Mouse (Mus musculus): ENCODE measurements around the gene Tusc2. TPM values are rescaled to one million over a fixed set of nuclear protein-coding genes. Genes with fewer than 3 reads are reported as not detected.

The Tusc2 gene
- polyA plus RNA-seq, 1 experiment from 2014 or later, result 35.9 TPM

- WGBS (ENCODE audit: insufficient replicate concordance), result 85% methylated on average over 11 of the region's 11 CpGs
- H3K9ac ChIP-seq (replicated peaks), result no peak overlapping the region
- no peak for ATAC-seq
These were observed 30.3 kb downstream of the Tusc2 start for GRCm38 (mm10) chr9:107593101-107593976.

DNA sequence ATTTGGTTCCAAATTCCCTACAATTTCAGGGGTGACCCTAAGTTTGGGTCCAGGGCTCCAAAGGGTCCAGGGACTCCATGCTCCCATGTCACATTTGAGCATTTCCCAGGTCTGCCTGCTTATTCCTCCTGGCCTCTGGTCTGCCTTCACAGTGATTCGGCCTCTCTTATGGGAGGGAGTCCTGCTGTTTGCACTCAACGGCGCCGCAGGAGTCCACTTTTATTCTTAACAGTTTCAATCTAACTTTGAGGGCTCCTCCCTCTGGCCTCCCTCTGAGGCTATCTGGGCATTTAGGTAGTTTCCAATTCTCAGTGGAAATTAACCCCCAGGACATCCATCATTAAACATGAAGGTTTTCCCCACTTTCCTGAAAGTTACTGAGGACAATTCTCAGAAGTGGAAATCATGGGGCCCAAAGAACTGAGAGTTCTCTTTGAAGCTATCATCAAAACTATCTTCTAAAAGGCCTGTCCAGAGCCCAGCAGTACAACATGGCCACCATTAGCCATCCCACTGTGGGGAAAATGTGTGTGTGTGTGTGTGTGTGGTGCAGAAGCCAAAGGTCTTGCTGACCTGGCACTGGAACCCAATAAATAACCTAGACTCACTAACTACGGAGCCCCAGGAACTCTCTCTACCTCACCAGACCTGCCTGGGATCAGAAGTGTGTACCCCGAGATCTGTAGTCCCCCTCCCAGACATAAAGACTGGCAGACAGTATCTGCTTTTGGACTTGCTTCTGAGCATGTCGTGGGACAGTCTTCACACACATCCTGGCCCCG lies 31.4 kb downstream of the Tusc2 start:
- Histone ChIP-seq H3K4me3 (ENCODE audit: low read depth, low read length) (no peak overlapping the region), H3K4me1 (ENCODE audit: insufficient read depth) (peaks cover 15% of the 10 kb centered on the region), H3K9ac (replicated peaks) (no peak overlapping the region), H3K9me3 (ENCODE audit: low read length) (no peaks in the 10 kb centered on the region), H3K4me2 (ENCODE audit: low read depth, low read length) (no peak overlapping the region), H3K27ac (ENCODE audit: low read depth) (no peak overlapping the region), H3K36me3 (replicated peaks; ENCODE audit: insufficient read depth, low read length) (peaks cover 53% of the 10 kb centered on the region), H3K27me3 (ENCODE audit: insufficient read depth, low read length) (no peaks in the 10 kb centered on the region)
- ATAC-seq (no peak), DNase-seq (no peak)
- WGBS (ENCODE audit: insufficient replicate concordance), result 85% methylated on average over 8 of the region's 8 CpGs
- TF ChIP-seq EP300 (IDR thresholded peaks at IDR 0.05; ENCODE audit: low read depth) (no peak), CTCF (IDR thresholded peaks at IDR 0.05; ENCODE audit: low read depth) (no peak)

More at GRCm38 (mm10) chr9:107593101-107593976, 30.3 kb downstream of the Tusc2 start:
- Histone ChIP-seq H3K4me3 (ENCODE audit: low read depth, low read length) (no peak overlapping the region), H3K27me3 (ENCODE audit: insufficient read depth, low read length) (no peaks in the 10 kb centered on the region), H3K4me1 (ENCODE audit: insufficient read depth) (peaks cover 19% of the 10 kb centered on the region), H3K36me3 (replicated peaks; ENCODE audit: insufficient read depth, low read length) (peaks cover 53% of the 10 kb centered on the region), H3K4me2 (ENCODE audit: low read depth, low read length) (no peak overlapping the region), H3K9me3 (ENCODE audit: low read length) (no peaks in the 10 kb centered on the region), H3K27ac (ENCODE audit: low read depth) (no peak overlapping the region)
- DNase-seq, result no peak
- no peak for TF ChIP-seq EP300 (IDR thresholded peaks at IDR 0.05; ENCODE audit: low read depth)
- TF ChIP-seq CTCF (IDR thresholded peaks at IDR 0.05; ENCODE audit: low read depth), result no peak

DNA sequence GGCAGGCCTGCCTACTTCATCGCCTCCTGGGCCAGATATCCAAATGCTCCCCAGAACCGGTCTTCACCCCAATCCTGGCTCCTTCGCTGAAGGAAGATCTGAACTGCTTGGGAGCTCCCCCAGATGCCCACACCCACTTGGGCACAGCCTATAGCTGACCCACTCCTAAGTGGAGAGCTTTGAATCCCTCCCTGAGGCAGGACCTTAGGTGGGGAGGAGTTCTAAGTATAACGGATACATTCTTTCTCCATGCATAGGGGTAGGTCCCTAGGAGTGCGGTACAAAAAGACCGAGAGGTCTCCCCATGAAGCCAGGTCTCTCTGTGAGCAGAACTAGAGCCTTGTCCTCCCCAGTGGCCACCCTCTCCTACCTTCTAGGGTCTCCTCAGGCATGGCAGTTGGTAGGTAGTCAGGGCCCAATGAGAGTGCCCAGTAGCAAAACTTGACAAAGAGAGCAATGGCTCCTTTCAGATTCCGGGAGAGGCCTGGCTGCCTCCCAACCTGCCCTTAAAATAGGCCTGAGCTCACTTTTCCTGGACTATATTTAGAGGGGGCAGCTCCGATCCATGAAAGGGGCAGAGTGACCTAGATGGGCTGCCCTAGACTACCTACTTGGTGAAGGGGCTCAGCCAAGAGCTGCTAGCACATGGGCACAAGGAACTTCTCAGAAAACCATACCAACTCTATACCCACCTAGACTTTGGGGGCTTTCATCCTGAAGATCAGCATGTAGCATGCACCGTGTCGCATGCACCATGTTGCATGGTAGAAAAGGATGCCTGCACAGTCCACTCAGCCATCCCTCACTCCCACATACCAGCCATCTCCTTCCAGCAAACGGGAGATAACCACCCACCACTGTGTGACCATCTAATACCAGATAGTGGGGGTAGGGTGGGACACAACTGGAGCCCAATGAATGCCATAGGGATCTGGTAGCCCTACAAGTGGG lies 33.8 kb downstream of the Tusc2 start:
- Histone ChIP-seq H3K9me3 (ENCODE audit: low read length) (no peaks in the 10 kb centered on the region), H3K4me2 (ENCODE audit: low read depth, low read length) (no peak overlapping the region), H3K36me3 (replicated peaks; ENCODE audit: insufficient read depth, low read length) (peaks cover 30% of the 10 kb centered on the region), H3K27me3 (ENCODE audit: insufficient read depth, low read length) (no peaks in the 10 kb centered on the region), H3K4me1 (ENCODE audit: insufficient read depth) (peaks cover 6% of the 10 kb centered on the region), H3K9ac (replicated peaks) (no peak overlapping the region), H3K4me3 (ENCODE audit: low read depth, low read length) (no peak overlapping the region), H3K27ac (ENCODE audit: low read depth) (no peak overlapping the region)
- no peak for DNase-seq
- no peak for ATAC-seq
- no peak for TF ChIP-seq CTCF (IDR thresholded peaks at IDR 0.05; ENCODE audit: low read depth)
- TF ChIP-seq EP300 (IDR thresholded peaks at IDR 0.05; ENCODE audit: low read depth), result no peak
- 83% methylated on average over 11 of the region's 11 CpGs for WGBS (ENCODE audit: insufficient replicate concordance)

GRCm38 (mm10) chr9:107598385-107598784 lies 35.3 kb downstream of the Tusc2 start:
- Histone ChIP-seq H3K27me3 (ENCODE audit: insufficient read depth, low read length) (no peaks in the 10 kb centered on the region), H3K9me3 (ENCODE audit: low read length) (no peaks in the 10 kb centered on the region), H3K4me3 (ENCODE audit: low read depth, low read length) (no peak overlapping the region), H3K36me3 (replicated peaks; ENCODE audit: insufficient read depth, low read length) (peaks cover 15% of the 10 kb centered on the region), H3K9ac (replicated peaks) (no peak overlapping the region), H3K27ac (ENCODE audit: low read depth) (no peak overlapping the region), H3K4me1 (ENCODE audit: insufficient read depth) (peaks cover 12% of the 10 kb centered on the region), H3K4me2 (ENCODE audit: low read depth, low read length) (no peak overlapping the region)
- no peak for DNase-seq
- TF ChIP-seq EP300 (IDR thresholded peaks at IDR 0.05; ENCODE audit: low read depth) (no peak), CTCF (IDR thresholded peaks at IDR 0.05; ENCODE audit: low read depth) (no peak)
- ATAC-seq, result no peak
- WGBS (ENCODE audit: insufficient replicate concordance), result 58% methylated on average over 5 of the region's 5 CpGs

GRCm38 (mm10) chr9:107599433-107599832 lies 36.4 kb downstream of the Tusc2 start:
- no peak overlapping the region for H3K4me3 ChIP-seq (ENCODE audit: low read depth, low read length)

More at GRCm38 (mm10) chr9:107599433-107599832, 36.4 kb downstream of the Tusc2 start:
- H3K9me3 ChIP-seq (ENCODE audit: low read length), result no peaks in the 10 kb centered on the region
- no peak overlapping the region for H3K4me2 ChIP-seq (ENCODE audit: low read depth, low read length)
- DNase-seq (no peak), ATAC-seq (no peak)
- peaks cover 12% of the 10 kb centered on the region for H3K4me1 ChIP-seq (ENCODE audit: insufficient read depth)
- H3K9ac ChIP-seq (replicated peaks), result no peak overlapping the region
- peaks cover 4% of the 10 kb centered on the region for H3K36me3 ChIP-seq (replicated peaks; ENCODE audit: insufficient read depth, low read length)
- H3K27ac ChIP-seq (ENCODE audit: low read depth), result no peak overlapping the region
- 82% methylated on average over 9 of the region's 9 CpGs for WGBS (ENCODE audit: insufficient replicate concordance)
- TF ChIP-seq CTCF (IDR thresholded peaks at IDR 0.05; ENCODE audit: low read depth) (no peak), EP300 (IDR thresholded peaks at IDR 0.05; ENCODE audit: low read depth) (no peak)
- H3K27me3 ChIP-seq (ENCODE audit: insufficient read depth, low read length), result no peaks in the 10 kb centered on the region

All from liver, postnatal 0 days (tissue).